Mouse (Mus musculus): ENCODE data around the gene Gm826. TPM values are rescaled to one million over a fixed set of nuclear protein-coding genes. Genes with fewer than 3 reads are reported as not detected.

Gm826 gene
- polyA plus RNA-seq, 1 experiment from 2014 or later, result 2.3 TPM

GRCm38 (mm10) chr2:160366111-160366979, 32.4 kb upstream of the Gm826 start:
- H3K27me3 ChIP-seq (ENCODE audit: control insufficient read depth, insufficient read depth, low read length), result peaks cover 62% of the 10 kb centered on the region
- 0 out of 2 replicates have a peak, but pooled peaks have one; percentile 5 for ATAC-seq (ENCODE audit: insufficient read depth, low FRiP score)
- WGBS, result under 1% methylated on average over 94 of the region's 95 CpGs
- H3K9me3 ChIP-seq (replicated peaks; ENCODE audit: control insufficient read depth, low read length), result no peaks in the 10 kb centered on the region
- peak overlapping the region; percentile 85 for H3K9ac ChIP-seq (ENCODE audit: low read length)
- no peaks in the 10 kb centered on the region for H3K36me3 ChIP-seq (ENCODE audit: control insufficient read depth, insufficient read depth, low read length)
- peaks cover 3% of the 10 kb centered on the region for H3K4me1 ChIP-seq (ENCODE audit: control insufficient read depth, insufficient read depth, low read length)
- H3K4me3 ChIP-seq (replicated peaks; ENCODE audit: low read length), result peak overlapping the region; percentile 63
- peak overlapping the region; percentile 99 for H3K4me2 ChIP-seq (ENCODE audit: low read depth, low read length)
- peak overlapping the region; percentile 85 for H3K27ac ChIP-seq (ENCODE audit: low read length)

GRCm38 (mm10) chr2:160365107-160365911, 31.3 kb upstream of the Gm826 start:
- Histone ChIP-seq H3K4me2 (ENCODE audit: low read depth, low read length) (peak overlapping the region; percentile 99), H3K9me3 (replicated peaks; ENCODE audit: control insufficient read depth, low read length) (no peaks in the 10 kb centered on the region), H3K27ac (ENCODE audit: low read length) (0 out of 2 replicates have a peak overlapping the region, but pooled peaks have one; percentile 17), H3K27me3 (ENCODE audit: control insufficient read depth, insufficient read depth, low read length) (peaks cover 61% of the 10 kb centered on the region), H3K9ac (ENCODE audit: low read length) (peak overlapping the region; percentile 85), H3K4me1 (ENCODE audit: control insufficient read depth, insufficient read depth, low read length) (peaks cover 3% of the 10 kb centered on the region), H3K36me3 (ENCODE audit: control insufficient read depth, insufficient read depth, low read length) (no peaks in the 10 kb centered on the region), H3K4me3 (replicated peaks; ENCODE audit: low read length) (peak overlapping the region; percentile 63)
- ATAC-seq (ENCODE audit: insufficient read depth, low FRiP score), result no peak
- 1% methylated on average over 50 of the region's 50 CpGs for WGBS

- Histone ChIP-seq H3K27ac (ENCODE audit: low read length) (no peak overlapping the region), H3K4me2 (ENCODE audit: low read depth, low read length) (peak overlapping the region; percentile 99), H3K4me1 (ENCODE audit: control insufficient read depth, insufficient read depth, low read length) (peaks cover 3% of the 10 kb centered on the region), H3K9ac (ENCODE audit: low read length) (0 out of 2 replicates have a peak overlapping the region, but pooled peaks have one; percentile 11), H3K4me3 (replicated peaks; ENCODE audit: low read length) (peak overlapping the region; percentile 63), H3K36me3 (ENCODE audit: control insufficient read depth, insufficient read depth, low read length) (no peaks in the 10 kb centered on the region), H3K9me3 (replicated peaks; ENCODE audit: control insufficient read depth, low read length) (no peaks in the 10 kb centered on the region), H3K27me3 (ENCODE audit: control insufficient read depth, insufficient read depth, low read length) (peaks cover 61% of the 10 kb centered on the region)
- ATAC-seq (ENCODE audit: insufficient read depth, low FRiP score), result no peak
- 14% methylated on average over 12 of the region's 12 CpGs for WGBS
Observed at GRCm38 (mm10) chr2:160364666-160365065, 30.7 kb upstream of the Gm826 start.

- Histone ChIP-seq H3K27ac (ENCODE audit: low read length) (no peak overlapping the region), H3K9me3 (replicated peaks; ENCODE audit: control insufficient read depth, low read length) (no peaks in the 10 kb centered on the region), H3K4me3 (replicated peaks; ENCODE audit: low read length) (peak overlapping the region; percentile 63), H3K36me3 (ENCODE audit: control insufficient read depth, insufficient read depth, low read length) (no peaks in the 10 kb centered on the region), H3K4me1 (ENCODE audit: control insufficient read depth, insufficient read depth, low read length) (peaks cover 3% of the 10 kb centered on the region), H3K9ac (ENCODE audit: low read length) (no peak overlapping the region), H3K4me2 (ENCODE audit: low read depth, low read length) (peak overlapping the region; percentile 99), H3K27me3 (ENCODE audit: control insufficient read depth, insufficient read depth, low read length) (peaks cover 60% of the 10 kb centered on the region)
- no peak for ATAC-seq (ENCODE audit: insufficient read depth, low FRiP score)
- WGBS, result 8% methylated on average over 9 of the region's 9 CpGs
Observed at GRCm38 (mm10) chr2:160364128-160364650, 30.2 kb upstream of the Gm826 start.

- H3K27me3 ChIP-seq (ENCODE audit: control insufficient read depth, insufficient read depth, low read length), result peaks cover 61% of the 10 kb centered on the region
- no peaks in the 10 kb centered on the region for H3K36me3 ChIP-seq (ENCODE audit: control insufficient read depth, insufficient read depth, low read length)
- no peak overlapping the region for H3K27ac ChIP-seq (ENCODE audit: low read length)
- ATAC-seq (ENCODE audit: insufficient read depth, low FRiP score), result no peak
- no peak overlapping the region for H3K4me3 ChIP-seq (replicated peaks; ENCODE audit: low read length)
- no peaks in the 10 kb centered on the region for H3K9me3 ChIP-seq (replicated peaks; ENCODE audit: control insufficient read depth, low read length)
- 46% methylated on average over 4 of the region's 4 CpGs for WGBS
- no peak overlapping the region for H3K4me2 ChIP-seq (ENCODE audit: low read depth, low read length)
- H3K4me1 ChIP-seq (ENCODE audit: control insufficient read depth, insufficient read depth, low read length), result no peaks in the 10 kb centered on the region; the same call in none of the 2 replicates
- no peak overlapping the region for H3K9ac ChIP-seq (ENCODE audit: low read length)
Observed at GRCm38 (mm10) chr2:160363201-160363600, 29.2 kb upstream of the Gm826 start.

- no peak overlapping the region for H3K27ac ChIP-seq (ENCODE audit: low read length)
- no peaks in the 10 kb centered on the region for H3K9me3 ChIP-seq (replicated peaks; ENCODE audit: control insufficient read depth, low read length)
- H3K4me3 ChIP-seq (replicated peaks; ENCODE audit: low read length), result no peak overlapping the region
- H3K9ac ChIP-seq (ENCODE audit: low read length), result no peak overlapping the region
- H3K4me2 ChIP-seq (ENCODE audit: low read depth, low read length), result no peak overlapping the region
- ATAC-seq (ENCODE audit: insufficient read depth, low FRiP score), result no peak
- 23% methylated on average over 16 of the region's 16 CpGs for WGBS
- H3K27me3 ChIP-seq (ENCODE audit: control insufficient read depth, insufficient read depth, low read length), result peaks cover 64% of the 10 kb centered on the region
- H3K36me3 ChIP-seq (ENCODE audit: control insufficient read depth, insufficient read depth, low read length), result no peaks in the 10 kb centered on the region
- no peaks in the 10 kb centered on the region; the same call in none of the 2 replicates for H3K4me1 ChIP-seq (ENCODE audit: control insufficient read depth, insufficient read depth, low read length)
Observed at GRCm38 (mm10) chr2:160361442-160362121, 27.6 kb upstream of the Gm826 start.

GRCm38 (mm10) chr2:160360234-160360874, 26.4 kb upstream of the Gm826 start:
- H3K27ac ChIP-seq (ENCODE audit: low read length), result no peak overlapping the region
- H3K36me3 ChIP-seq (ENCODE audit: control insufficient read depth, insufficient read depth, low read length), result no peaks in the 10 kb centered on the region
- H3K4me3 ChIP-seq (replicated peaks; ENCODE audit: low read length), result no peak overlapping the region
- H3K9me3 ChIP-seq (replicated peaks; ENCODE audit: control insufficient read depth, low read length), result no peaks in the 10 kb centered on the region
- H3K4me1 ChIP-seq (ENCODE audit: control insufficient read depth, insufficient read depth, low read length), result no peaks in the 10 kb centered on the region; the same call in 1 of the 2 replicates
- no peak overlapping the region for H3K9ac ChIP-seq (ENCODE audit: low read length)
- ATAC-seq (ENCODE audit: insufficient read depth, low FRiP score), result no peak
- H3K4me2 ChIP-seq (ENCODE audit: low read depth, low read length), result no peak overlapping the region
- WGBS, result 19% methylated on average over 8 of the region's 8 CpGs
- H3K27me3 ChIP-seq (ENCODE audit: control insufficient read depth, insufficient read depth, low read length), result peaks cover 57% of the 10 kb centered on the region

- H3K9ac ChIP-seq (ENCODE audit: low read length), result no peak overlapping the region
- peaks cover 57% of the 10 kb centered on the region for H3K27me3 ChIP-seq (ENCODE audit: control insufficient read depth, insufficient read depth, low read length)
- no peak overlapping the region for H3K4me3 ChIP-seq (replicated peaks; ENCODE audit: low read length)
- WGBS, result 7% methylated on average over 4 of the region's 4 CpGs
- H3K27ac ChIP-seq (ENCODE audit: low read length), result no peak overlapping the region
- H3K9me3 ChIP-seq (replicated peaks; ENCODE audit: control insufficient read depth, low read length), result no peaks in the 10 kb centered on the region
- no peaks in the 10 kb centered on the region for H3K36me3 ChIP-seq (ENCODE audit: control insufficient read depth, insufficient read depth, low read length)
- H3K4me1 ChIP-seq (ENCODE audit: control insufficient read depth, insufficient read depth, low read length), result no peaks in the 10 kb centered on the region
- ATAC-seq (ENCODE audit: insufficient read depth, low FRiP score), result no peak
- H3K4me2 ChIP-seq (ENCODE audit: low read depth, low read length), result no peak overlapping the region
Observed at GRCm38 (mm10) chr2:160358896-160359295, 24.9 kb upstream of the Gm826 start.
